Mouse (Mus musculus): ENCODE data around the gene Fam171b.

Fam171b gene

GRCm38 (mm10) chr2:83901896-83902540 is 89.6 kb downstream of the Fam171b start:
- no peak for DNase-seq

GRCm38 (mm10) chr2:83929478-83930088 is 117.1 kb downstream of the Fam171b start:
- no peak for DNase-seq
